Mouse (Mus musculus): ENCODE measurements around the gene Gm20388. TPM values are rescaled to one million over a fixed set of nuclear protein-coding genes. Genes with fewer than 3 reads are reported as not detected.

The Gm20388 gene
- polyA plus RNA-seq, 1 experiment, result not detected

GRCm38 (mm10) chr8:123110649-123111048, 3200.0 kb downstream of the Gm20388 start:
- TF ChIP-seq CTCF (IDR thresholded peaks at IDR 0.05; ENCODE audit: insufficient read depth, low read depth, low read length) (no peak), POLR2A (IDR thresholded peaks at IDR 0.05; ENCODE audit: insufficient read depth, low read depth, low read length) (no peak)
- no peaks in the 10 kb centered on the region for H3K4me1 ChIP-seq (ENCODE audit: control insufficient read depth, insufficient read depth, low read length)
- H3K27ac ChIP-seq (ENCODE audit: insufficient read depth, low read depth, low read length), result no peak overlapping the region
- H3K4me3 ChIP-seq (ENCODE audit: insufficient read depth, low read depth, low read length), result no peak overlapping the region
- WGBS, result 16% methylated on average over 4 of the region's 4 CpGs

GRCm38 (mm10) chr8:123112892-123113291, 3202.3 kb downstream of the Gm20388 start:
- peaks cover 15% of the 10 kb centered on the region for H3K4me1 ChIP-seq (ENCODE audit: control insufficient read depth, insufficient read depth, low read length)
- no peak for TF ChIP-seq POLR2A (IDR thresholded peaks at IDR 0.05; ENCODE audit: insufficient read depth, low read depth, low read length)
- TF ChIP-seq CTCF (IDR thresholded peaks at IDR 0.05; ENCODE audit: insufficient read depth, low read depth, low read length), result no peak
- WGBS, result 71% methylated on average over 9 of the region's 9 CpGs
- no peak overlapping the region for H3K27ac ChIP-seq (ENCODE audit: insufficient read depth, low read depth, low read length)
- H3K4me3 ChIP-seq (ENCODE audit: insufficient read depth, low read depth, low read length), result no peak overlapping the region

GRCm38 (mm10) chr8:123113908-123114469, 3203.3 kb downstream of the Gm20388 start:
- Histone ChIP-seq H3K4me3 (ENCODE audit: insufficient read depth, low read depth, low read length) (no peak overlapping the region), H3K4me1 (ENCODE audit: control insufficient read depth, insufficient read depth, low read length) (peaks cover 18% of the 10 kb centered on the region), H3K27ac (ENCODE audit: insufficient read depth, low read depth, low read length) (no peak overlapping the region)
- WGBS, result 73% methylated on average over 2 of the region's 2 CpGs
- TF ChIP-seq CTCF (IDR thresholded peaks at IDR 0.05; ENCODE audit: insufficient read depth, low read depth, low read length), result no peak
- TF ChIP-seq POLR2A (IDR thresholded peaks at IDR 0.05; ENCODE audit: insufficient read depth, low read depth, low read length), result no peak

- WGBS, result 53% methylated on average over 3 of the region's 3 CpGs
- H3K4me1 ChIP-seq (ENCODE audit: control insufficient read depth, insufficient read depth, low read length), result peaks cover 22% of the 10 kb centered on the region
- TF ChIP-seq POLR2A (IDR thresholded peaks at IDR 0.05; ENCODE audit: insufficient read depth, low read depth, low read length), result no peak
- TF ChIP-seq CTCF (IDR thresholded peaks at IDR 0.05; ENCODE audit: insufficient read depth, low read depth, low read length), result no peak
- H3K4me3 ChIP-seq (ENCODE audit: insufficient read depth, low read depth, low read length), result no peak overlapping the region
- H3K27ac ChIP-seq (ENCODE audit: insufficient read depth, low read depth, low read length), result no peak overlapping the region
These were observed 3204.0 kb downstream of the Gm20388 start for GRCm38 (mm10) chr8:123114644-123115043.

- Histone ChIP-seq H3K4me3 (ENCODE audit: insufficient read depth, low read depth, low read length) (peak within 1 kb of the TSS; percentile 52), H3K4me1 (ENCODE audit: control insufficient read depth, insufficient read depth, low read length) (peaks cover 26% of the 10 kb centered on the region), H3K27ac (ENCODE audit: insufficient read depth, low read depth, low read length) (peak within 1 kb of the TSS; percentile 18; the same call in 1 of the 2 replicates)
- TF ChIP-seq POLR2A (IDR thresholded peaks at IDR 0.05; ENCODE audit: insufficient read depth, low read depth, low read length) (no peak; the same call in 1 of the 2 replicates), CTCF (IDR thresholded peaks at IDR 0.05; ENCODE audit: insufficient read depth, low read depth, low read length) (0 out of 2 replicates have a peak, but pooled peaks have one; percentile 13)
- 2% methylated on average over 51 of the region's 51 CpGs for WGBS
These were observed 3206.6 kb downstream of the Gm20388 start, which contains the start of gene Cpne7 for GRCm38 (mm10) chr8:123117127-123117731. Gene Cpne7 (plus strand): TSS chr8:123117374.

- TF ChIP-seq CTCF (IDR thresholded peaks at IDR 0.05; ENCODE audit: insufficient read depth, low read depth, low read length), result no peak
- TF ChIP-seq POLR2A (IDR thresholded peaks at IDR 0.05; ENCODE audit: insufficient read depth, low read depth, low read length), result no peak
- Histone ChIP-seq H3K27ac (ENCODE audit: insufficient read depth, low read depth, low read length) (peak overlapping the region; percentile 18; the same call in 1 of the 2 replicates), H3K4me3 (ENCODE audit: insufficient read depth, low read depth, low read length) (peak overlapping the region; percentile 52), H3K4me1 (ENCODE audit: control insufficient read depth, insufficient read depth, low read length) (peaks cover 32% of the 10 kb centered on the region)
- 4% methylated on average over 17 of the region's 17 CpGs for WGBS
These were observed 3207.1 kb downstream of the Gm20388 start for GRCm38 (mm10) chr8:123117744-123118143.

GRCm38 (mm10) chr8:123122059-123122458, 3211.4 kb downstream of the Gm20388 start:
- peaks cover 40% of the 10 kb centered on the region for H3K4me1 ChIP-seq (ENCODE audit: control insufficient read depth, insufficient read depth, low read length)
- peak overlapping the region; percentile 76 for H3K27ac ChIP-seq (ENCODE audit: insufficient read depth, low read depth, low read length)
- H3K4me3 ChIP-seq (ENCODE audit: insufficient read depth, low read depth, low read length), result no peak overlapping the region
- no peak for TF ChIP-seq POLR2A (IDR thresholded peaks at IDR 0.05; ENCODE audit: insufficient read depth, low read depth, low read length)
- no peak for TF ChIP-seq CTCF (IDR thresholded peaks at IDR 0.05; ENCODE audit: insufficient read depth, low read depth, low read length)
- 28% methylated on average over 9 of the region's 9 CpGs for WGBS

- 58% methylated on average over 5 of the region's 5 CpGs for WGBS
- TF ChIP-seq POLR2A (IDR thresholded peaks at IDR 0.05; ENCODE audit: insufficient read depth, low read depth, low read length) (no peak), CTCF (IDR thresholded peaks at IDR 0.05; ENCODE audit: insufficient read depth, low read depth, low read length) (no peak)
- peak overlapping the region; percentile 76 for H3K27ac ChIP-seq (ENCODE audit: insufficient read depth, low read depth, low read length)
- H3K4me1 ChIP-seq (ENCODE audit: control insufficient read depth, insufficient read depth, low read length), result peaks cover 33% of the 10 kb centered on the region
- H3K4me3 ChIP-seq (ENCODE audit: insufficient read depth, low read depth, low read length), result no peak overlapping the region
These were observed 3212.0 kb downstream of the Gm20388 start for GRCm38 (mm10) chr8:123122670-123123069.

- 24% methylated on average over 19 of the region's 19 CpGs for WGBS
- H3K4me3 ChIP-seq (ENCODE audit: insufficient read depth, low read depth, low read length), result no peak overlapping the region
- TF ChIP-seq CTCF (IDR thresholded peaks at IDR 0.05; ENCODE audit: insufficient read depth, low read depth, low read length) (no peak), POLR2A (IDR thresholded peaks at IDR 0.05; ENCODE audit: insufficient read depth, low read depth, low read length) (no peak)
- peaks cover 23% of the 10 kb centered on the region for H3K4me1 ChIP-seq (ENCODE audit: control insufficient read depth, insufficient read depth, low read length)
- H3K27ac ChIP-seq (ENCODE audit: insufficient read depth, low read depth, low read length), result no peak overlapping the region
These were observed 3215.7 kb downstream of the Gm20388 start for GRCm38 (mm10) chr8:123126193-123126816.

All from olfactory bulb, adult 2 months (tissue).